Mouse (Mus musculus): ENCODE results near the gene Osbpl2.

DNA sequence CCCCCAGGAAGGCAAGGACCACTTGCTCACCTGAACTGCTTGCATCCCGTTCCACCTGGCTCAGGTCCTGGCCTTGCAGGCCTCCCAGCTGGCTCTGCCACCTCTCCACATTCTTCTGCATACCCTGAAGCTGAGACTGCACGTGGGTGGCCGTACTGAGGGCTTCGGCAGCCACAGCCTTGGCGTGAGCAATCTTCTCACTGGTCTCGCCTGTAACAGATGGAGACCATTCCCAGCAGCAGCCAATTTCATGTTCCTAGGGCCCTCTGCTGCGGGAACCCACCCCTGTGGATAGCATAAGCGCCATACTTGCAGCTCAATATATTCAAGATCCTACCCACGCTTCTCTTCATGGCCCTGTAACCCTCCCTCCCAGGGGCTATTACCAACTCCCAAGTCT lies 62.4 kb downstream of the Osbpl2 start:
- TF ChIP-seq CTCF (IDR thresholded peaks at IDR 0.05; ENCODE audit: control insufficient read depth, insufficient read depth, low read length) (no peak), POLR2A (IDR thresholded peaks at IDR 0.05; ENCODE audit: borderline replicate concordance, control insufficient read depth, low read depth, low read length) (no peak)

Measured in bone marrow, adult 2 months (tissue).